Mouse (Mus musculus) lung, adult 2 months (tissue): ENCODE results near the gene Adamts17.

Experiments used
- CTCF ChIP-seq: fragments of 200-500 bp; IDR thresholded peaks from 2 replicates; pipeline ENCODE4 v1.5.1; 2011; ENCODE audit warnings: mild to moderate bottlenecking, low read length, control low read depth; ENCODE audit not compliant: insufficient read depth
- POLR2A ChIP-seq: fragments of 200-500 bp; IDR thresholded peaks from 2 replicates; pipeline ENCODE4 v1.6.1; 2011; ENCODE audit warnings: low read depth, mild to moderate bottlenecking, control low read depth, low read length, borderline replicate concordance; ENCODE audit errors: extremely low read depth

DNA sequence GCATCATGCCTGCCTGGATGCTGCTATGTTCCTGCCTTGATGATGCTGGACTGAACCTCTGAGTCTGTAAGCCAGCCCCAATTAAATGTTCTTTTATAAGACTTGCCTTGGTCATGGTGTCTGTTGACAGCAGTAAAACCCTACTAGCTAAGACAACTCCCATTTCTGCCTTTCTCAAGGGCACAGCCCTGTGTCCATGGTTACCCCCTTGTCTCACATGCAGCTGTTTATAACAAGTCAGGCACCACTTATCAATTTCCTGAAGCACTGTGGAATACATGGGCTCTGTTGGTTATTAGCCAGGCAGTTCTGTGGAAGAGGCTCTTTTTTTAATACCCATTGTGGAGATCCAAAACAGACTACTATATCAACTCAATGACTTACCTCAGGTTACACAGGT, 193.1 kb downstream of the Adamts17 start:
- TF ChIP-seq CTCF, result no peak
- no peak for TF ChIP-seq POLR2A
